ENCODE assay signal across 12 mouse cellular contexts in genomic region chr15:31976461-31976860, GRCm38 (mm10).
"Had no signal": no experiment of that assay in that cellular context is flagged by ENCODE, and none has a peak within 500 bp of the region (broad histone marks: within the 10 kb centered on the region; RNA-seq: fewer than 3 reads in every experiment).

No protein-coding gene starts in this region.

- ATAC-seq: liver, embryonic 12.5 days had no signal

- H3K9me3 ChIP-seq: limb, embryonic 15.5 days; liver, embryonic 12.5 days; midbrain, embryonic 10.5 days; neural tube, embryonic 15.5 days had no signal

- H3K27me3 ChIP-seq: limb, embryonic 15.5 days; liver, embryonic 12.5 days; neural tube, embryonic 15.5 days had no signal

- H3K4me2 ChIP-seq: limb, embryonic 15.5 days; liver, embryonic 12.5 days; neural tube, embryonic 15.5 days had no signal

- H3K4me1 ChIP-seq: liver, embryonic 12.5 days; midbrain, embryonic 10.5 days; neural tube, embryonic 15.5 days had no signal

- H3K27ac ChIP-seq: limb, embryonic 15.5 days; liver, embryonic 12.5 days; midbrain, embryonic 10.5 days; neural tube, embryonic 15.5 days had no signal

- H3K4me3 ChIP-seq: limb, embryonic 15.5 days; liver, embryonic 12.5 days; midbrain, embryonic 10.5 days; myocyte; neural tube, embryonic 15.5 days had no signal

- H3K36me3 ChIP-seq: limb, embryonic 15.5 days; liver, embryonic 12.5 days; midbrain, embryonic 10.5 days; neural tube, embryonic 15.5 days had no signal

- H3K9ac ChIP-seq: limb, embryonic 15.5 days; liver, embryonic 12.5 days; neural tube, embryonic 15.5 days had no signal

- DNase-seq: kidney, adult 8-10 months; kidney, postnatal 25 days; left cerebral cortex, postnatal 4 days; midbrain, embryonic 14.5 days; right cerebral cortex, adult 18-20 months; right cerebral cortex, postnatal 25 days; thymus, postnatal 36 days had no signal
